Mouse (Mus musculus) ES-E14 (cell line): ENCODE data around the gene Usp18. TPM values are rescaled to one million over a fixed set of nuclear protein-coding genes. Genes with fewer than 3 reads are reported as not detected.

ENCODE experiments used
- DNase-seq: peaks from one replicate; pipeline ENCODE4 v3.0.0-alpha.2; 2013; ENCODE audit warnings: low read depth, low spot score
- H3K27ac ChIP-seq: 2 replicates; pipeline ENCODE4 v1.5.1; 2012; ENCODE audit warnings: low read depth, mild to moderate bottlenecking, low read length, moderate library complexity, mixed read lengths; ENCODE audit not compliant: poor library complexity, insufficient read depth, severe bottlenecking
- H3K36me3 ChIP-seq: 2 replicates; pipeline ENCODE4 v1.6.1; 2012; ENCODE audit warnings: mild to moderate bottlenecking, low read length, moderate library complexity, mixed read lengths; ENCODE audit not compliant: control insufficient read depth, poor library complexity, insufficient read depth, severe bottlenecking
- H3K4me1 ChIP-seq, 2 experiments: fragments of 150-350 bp in 1 of 2; sonication (generic) in 1 of 2; 2 replicates each; pipeline ENCODE4 v1.6.1; 2012; ENCODE audit warnings: low read length in 2 of 2, mild to moderate bottlenecking in 1 of 2, mixed read lengths in 1 of 2; ENCODE audit not compliant: control insufficient read depth in 2 of 2, insufficient read depth in 2 of 2, poor library complexity in 1 of 2
- H3K4me3 ChIP-seq, 2 experiments: fragments of 150-350 bp in 1 of 2; sonication (generic) in 1 of 2; 2 replicates each; pipeline ENCODE4 v1.5.1; 2012; ENCODE audit warnings: low read length in 2 of 2, low read depth in 1 of 2, mild to moderate bottlenecking in 1 of 2, mixed read lengths in 1 of 2; ENCODE audit not compliant: insufficient read depth in 1 of 2, poor library complexity in 1 of 2, severe bottlenecking in 1 of 2
- H3K9ac ChIP-seq: 2 replicates; pipeline ENCODE4 v1.6.1; 2012; ENCODE audit warnings: low read depth, mild to moderate bottlenecking, low read length, mixed read lengths; ENCODE audit not compliant: poor library complexity, insufficient read depth, severe bottlenecking
- H3K9me3 ChIP-seq: fragments of 150-350 bp; sonication (generic); 2 replicates; pipeline ENCODE4 v1.6.1; 2012; ENCODE audit warnings: low read depth, mild to moderate bottlenecking, low read length; ENCODE audit not compliant: control insufficient read depth, insufficient read depth
- CHD2 ChIP-seq: IDR thresholded peaks from 2 replicates; pipeline ENCODE4 v1.6.1; 2014; ENCODE audit warnings: mild to moderate bottlenecking, low read depth, low read length, inconsistent platforms
- HCFC1 ChIP-seq: IDR thresholded peaks from 2 replicates; pipeline ENCODE4 v1.6.1; 2012; ENCODE audit warnings: low read length, inconsistent platforms, borderline replicate concordance; ENCODE audit not compliant: insufficient read depth
- MAFK ChIP-seq: IDR thresholded peaks from 2 replicates; pipeline ENCODE4 v1.6.1; 2014; ENCODE audit warnings: mild to moderate bottlenecking, low read depth, low read length, inconsistent platforms; ENCODE audit not compliant: insufficient read depth
- ZC3H11A ChIP-seq: IDR thresholded peaks from 2 replicates; pipeline ENCODE4 v1.6.1; 2012; ENCODE audit warnings: low read depth, mild to moderate bottlenecking, inconsistent platforms, low read length, borderline replicate concordance
- ZNF384 ChIP-seq: IDR thresholded peaks from 2 replicates; pipeline ENCODE4 v1.6.1; 2012; ENCODE audit warnings: low read depth, low read length, inconsistent platforms
- in situ Hi-C, 2 experiments: fragments of 600-800 bp; cut with MboI; formaldehyde crosslinking; loops; one replicate each; pipeline ENCODE4 v1.15.1; 2025; ENCODE audit warnings: low sequenced_read_pairs in 2 of 2, inconsistent platforms in 1 of 2; ENCODE audit not compliant: unreplicated experiment in 2 of 2
- total RNA-seq: library from RNA; depleted of rRNA; stranded (reverse); fragments of 300-350 nt; gene quantifications from 2 replicates; pipeline ENCODE4 v1.2.3, GENCODE M21; 2012

Usp18 gene
- total RNA-seq, 1 experiment, result 0.09 TPM

DNA sequence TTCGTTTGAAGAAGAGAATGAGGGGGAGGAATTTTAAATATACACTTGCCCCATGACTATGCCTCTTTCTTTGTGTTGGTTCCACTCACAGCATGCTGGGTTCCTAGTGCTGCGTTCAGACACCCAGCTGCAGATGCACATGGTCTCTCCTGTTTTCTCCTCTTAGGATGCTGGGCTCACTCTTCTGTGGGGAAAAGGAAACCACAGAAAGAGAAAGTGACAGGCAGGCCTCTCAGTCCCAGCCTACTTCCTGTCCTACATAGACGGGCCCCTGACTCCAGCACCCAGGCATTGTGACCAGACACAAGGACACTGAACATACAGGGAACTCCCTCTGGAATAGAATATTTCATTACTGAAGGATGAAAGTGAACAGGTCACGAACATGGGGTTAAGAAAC lies 19.7 kb upstream of the Usp18 start:
- in situ Hi-C loops, result no loop called here
- TF ChIP-seq ZC3H11A (no peak), CHD2 (no peak), HCFC1 (no peak), MAFK (no peak), ZNF384 (no peak)
- Histone ChIP-seq H3K4me3 (no peak overlapping the region), H3K9ac (no peak overlapping the region), H3K4me1 (peaks cover 0 to 7% of the 10 kb centered on the region in 2 experiments; a peak in 2 of 4 replicates), H3K36me3 (no peaks in the 10 kb centered on the region), H3K9me3 (no peaks in the 10 kb centered on the region), H3K27ac (no peak overlapping the region)
- DNase-seq, result no peak

DNA sequence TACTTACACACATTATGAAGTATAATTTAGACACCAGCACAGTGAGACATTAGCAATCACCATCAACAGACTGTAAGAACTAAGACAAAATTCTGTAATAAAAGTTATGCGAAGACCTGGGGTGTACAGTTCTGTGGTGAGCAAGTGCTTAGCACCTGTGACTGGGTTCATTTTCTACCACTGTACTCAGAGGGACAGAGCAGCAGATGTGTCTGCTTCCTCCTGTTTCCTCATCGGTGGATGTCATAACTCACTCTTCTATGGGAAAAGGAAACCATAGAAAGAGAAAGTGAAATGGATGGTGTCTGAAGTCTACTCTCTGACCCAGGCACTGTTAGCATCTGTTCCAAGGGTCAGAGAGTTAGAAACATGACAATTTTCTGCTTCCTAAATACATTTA lies 19.0 kb upstream of the Usp18 start:
- DNase-seq, result no peak

DNA sequence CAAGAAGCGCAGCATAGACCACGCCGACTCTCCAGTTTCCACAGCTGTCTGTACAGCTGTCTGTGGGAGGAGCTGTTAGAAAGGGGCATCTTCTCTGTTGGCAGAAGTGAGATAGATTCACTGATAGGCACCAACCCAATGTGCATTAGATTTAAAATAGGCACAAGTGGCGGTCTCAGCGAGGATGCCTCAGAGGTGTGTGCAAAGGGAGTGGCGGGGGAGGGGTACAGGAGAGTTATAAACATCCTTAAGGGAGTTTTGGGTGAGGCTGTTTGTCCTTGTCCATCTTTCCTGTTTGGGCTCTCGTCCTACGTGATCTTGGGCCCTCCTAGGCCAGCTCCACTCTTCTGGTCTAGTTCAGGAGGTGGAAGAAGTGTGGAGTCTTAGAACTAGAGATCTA lies 17.3 kb upstream of the Usp18 start:
- no peak for DNase-seq
- no peak overlapping the region for H3K9ac ChIP-seq
- H3K4me3 ChIP-seq, result no peak overlapping the region
- no peaks in the 10 kb centered on the region for H3K36me3 ChIP-seq
- peaks cover 0 to 7% of the 10 kb centered on the region in 2 experiments; a peak in 2 of 4 replicates for H3K4me1 ChIP-seq
- no peak overlapping the region for H3K27ac ChIP-seq
- TF ChIP-seq HCFC1, result no peak
- TF ChIP-seq ZNF384, result no peak
- TF ChIP-seq MAFK, result no peak
- TF ChIP-seq ZC3H11A, result no peak
- no peak for TF ChIP-seq CHD2
- H3K9me3 ChIP-seq, result no peaks in the 10 kb centered on the region
- in situ Hi-C loops, result no loop called here

More for the DNA sequence above, 19.0 kb upstream of the Usp18 start:
- peaks cover 0 to 7% of the 10 kb centered on the region in 2 experiments; a peak in 2 of 4 replicates for H3K4me1 ChIP-seq
- H3K36me3 ChIP-seq, result no peaks in the 10 kb centered on the region
- H3K4me3 ChIP-seq, result no peak overlapping the region
- in situ Hi-C loops, result no loop called here
- no peaks in the 10 kb centered on the region for H3K9me3 ChIP-seq
- no peak overlapping the region for H3K27ac ChIP-seq
- TF ChIP-seq HCFC1 (no peak), MAFK (no peak), ZNF384 (no peak), ZC3H11A (no peak), CHD2 (no peak)
- H3K9ac ChIP-seq, result no peak overlapping the region

DNA sequence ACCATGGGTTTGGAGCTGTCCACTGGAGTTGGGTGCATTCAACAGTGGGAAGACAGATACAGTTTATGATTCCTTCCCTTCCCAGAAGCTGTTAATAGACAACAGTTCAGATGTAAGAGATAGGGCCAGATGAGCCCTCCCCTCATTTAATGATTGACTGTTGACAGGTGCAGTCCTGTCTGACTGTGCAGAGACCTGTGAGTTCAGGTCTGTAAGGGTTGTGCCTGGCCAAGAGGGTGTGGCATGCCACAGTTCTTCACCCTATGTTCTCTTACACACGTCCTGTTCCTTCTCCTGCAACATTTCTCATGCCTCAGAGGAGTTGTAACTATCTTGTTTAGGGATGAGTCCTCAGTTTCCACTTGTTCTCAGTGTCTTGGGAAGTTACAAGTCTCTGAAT lies 13.1 kb upstream of the Usp18 start:
- H3K9ac ChIP-seq, result no peak overlapping the region
- no peaks in the 10 kb centered on the region for H3K4me1 ChIP-seq
- H3K9me3 ChIP-seq, result no peaks in the 10 kb centered on the region
- DNase-seq, result no peak
- in situ Hi-C loops, result no loop called here
- TF ChIP-seq CHD2 (no peak), ZC3H11A (no peak), ZNF384 (no peak), HCFC1 (no peak), MAFK (no peak)
- no peak overlapping the region for H3K4me3 ChIP-seq
- H3K36me3 ChIP-seq, result no peaks in the 10 kb centered on the region
- no peak overlapping the region for H3K27ac ChIP-seq

- Histone ChIP-seq H3K36me3 (no peaks in the 10 kb centered on the region), H3K4me1 (no peaks in the 10 kb centered on the region), H3K9me3 (no peaks in the 10 kb centered on the region), H3K27ac (no peak overlapping the region), H3K9ac (no peak overlapping the region), H3K4me3 (no peak overlapping the region)
- in situ Hi-C loops, result no loop called here
- DNase-seq, result no peak
- TF ChIP-seq ZNF384 (no peak), ZC3H11A (no peak), CHD2 (no peak)
Observed at GRCm38 (mm10) chr6:121236386-121236785, 9.3 kb upstream of the Usp18 start.
